Mouse (Mus musculus): ENCODE measurements around the gene Tedc2.

GRCm38 (mm10) chr17:24199252-24199651 is 21.4 kb downstream of the Tedc2 start:
- no peak for TF ChIP-seq POLR2A (IDR thresholded peaks at IDR 0.05; ENCODE audit: control insufficient read depth, low read depth, low read length)
- no peak for TF ChIP-seq CTCF (IDR thresholded peaks at IDR 0.05; ENCODE audit: control insufficient read depth, insufficient read depth, insufficient replicate concordance, low read depth, low read length)

Measured in testis, adult 2 months (tissue).